Mouse (Mus musculus): Measurements from ENCODE around the gene U2surp. TPM values are rescaled to one million over a fixed set of nuclear protein-coding genes. Genes with fewer than 3 reads are reported as not detected.

The U2surp gene
- polyA plus RNA-seq, 1 experiment from 2014 or later, result 115 TPM

GRCm38 (mm10) chr9:95541208-95541607, 29.4 kb upstream of the U2surp start:
- Histone ChIP-seq H3K4me1 (ENCODE audit: control insufficient read depth, insufficient read depth, low read length) (no peaks in the 10 kb centered on the region), H3K27me3 (ENCODE audit: control insufficient read depth, insufficient read depth, low read length) (no peaks in the 10 kb centered on the region), H3K4me3 (replicated peaks; ENCODE audit: low read length) (no peak overlapping the region), H3K27ac (ENCODE audit: low read length) (no peak overlapping the region), H3K9ac (ENCODE audit: low read length) (no peak overlapping the region), H3K4me2 (ENCODE audit: low read depth, low read length) (no peak overlapping the region), H3K36me3 (ENCODE audit: control insufficient read depth, insufficient read depth, low read length) (no peaks in the 10 kb centered on the region), H3K9me3 (replicated peaks; ENCODE audit: control insufficient read depth, low read length) (no peaks in the 10 kb centered on the region)
- ATAC-seq (ENCODE audit: insufficient read depth, low FRiP score), result no peak

DNA sequence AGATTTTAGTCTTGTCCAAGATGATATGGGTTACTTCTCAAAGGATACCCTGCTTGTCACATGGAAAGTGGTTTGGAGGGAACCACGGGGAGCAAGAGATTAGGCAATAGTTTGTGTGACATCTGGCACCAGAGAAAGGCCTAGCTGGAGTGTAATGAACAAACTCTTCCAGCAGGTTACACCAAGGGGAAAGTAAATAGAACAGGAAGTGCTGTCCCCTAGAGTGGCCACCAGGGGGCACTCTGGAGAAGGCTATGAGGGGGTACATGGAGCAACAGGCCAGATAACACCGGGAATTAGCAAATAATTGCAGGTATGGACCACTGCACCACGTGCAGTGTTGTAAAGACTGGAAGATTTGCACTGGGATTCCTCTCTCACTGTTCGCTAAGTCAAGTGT, 28.7 kb upstream of the U2surp start:
- 58% methylated on average over 4 of the region's 4 CpGs for WGBS

DNA sequence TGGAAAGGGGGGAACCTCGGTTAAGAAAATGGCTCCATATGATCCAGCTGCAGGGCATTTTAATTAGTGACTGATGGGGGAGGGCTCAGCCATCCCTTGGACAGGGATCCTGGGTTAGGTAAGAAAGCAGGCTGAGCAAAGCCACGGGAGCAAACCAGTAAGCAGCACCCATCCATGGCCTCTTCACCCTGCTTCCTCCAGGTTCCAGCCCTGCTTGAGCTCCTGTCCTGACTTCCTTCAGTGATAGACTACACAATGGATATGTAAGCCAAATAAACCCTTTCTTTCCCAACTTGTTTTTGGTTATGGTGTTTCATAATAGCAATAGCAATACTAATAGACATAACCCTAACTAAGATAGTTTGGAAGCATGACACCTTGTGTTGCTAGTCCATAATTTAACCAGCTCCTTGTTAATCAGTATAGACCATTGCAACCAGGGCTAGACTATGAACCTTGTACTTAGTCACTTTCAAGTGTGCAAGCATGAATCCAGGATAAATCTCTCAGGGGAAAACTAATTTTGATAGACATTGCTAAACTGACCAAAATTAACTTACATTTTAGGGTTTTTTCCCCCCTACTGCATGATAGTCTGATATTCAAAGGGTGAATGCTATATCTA, 27.5 kb upstream of the U2surp start:
- no peak for ATAC-seq (ENCODE audit: insufficient read depth, low FRiP score)
- WGBS, result 74% methylated on average over 2 of the region's 2 CpGs
- Histone ChIP-seq H3K9me3 (replicated peaks; ENCODE audit: control insufficient read depth, low read length) (no peaks in the 10 kb centered on the region), H3K27ac (ENCODE audit: low read length) (no peak overlapping the region), H3K4me2 (ENCODE audit: low read depth, low read length) (no peak overlapping the region), H3K9ac (ENCODE audit: low read length) (no peak overlapping the region), H3K36me3 (ENCODE audit: control insufficient read depth, insufficient read depth, low read length) (no peaks in the 10 kb centered on the region), H3K27me3 (ENCODE audit: control insufficient read depth, insufficient read depth, low read length) (no peaks in the 10 kb centered on the region), H3K4me3 (replicated peaks; ENCODE audit: low read length) (no peak overlapping the region), H3K4me1 (ENCODE audit: control insufficient read depth, insufficient read depth, low read length) (no peaks in the 10 kb centered on the region)

More for the DNA sequence above, 28.7 kb upstream of the U2surp start:
- Histone ChIP-seq H3K27ac (ENCODE audit: low read length) (no peak overlapping the region), H3K9me3 (replicated peaks; ENCODE audit: control insufficient read depth, low read length) (no peaks in the 10 kb centered on the region), H3K9ac (ENCODE audit: low read length) (no peak overlapping the region), H3K27me3 (ENCODE audit: control insufficient read depth, insufficient read depth, low read length) (no peaks in the 10 kb centered on the region), H3K4me3 (replicated peaks; ENCODE audit: low read length) (no peak overlapping the region), H3K36me3 (ENCODE audit: control insufficient read depth, insufficient read depth, low read length) (no peaks in the 10 kb centered on the region), H3K4me2 (ENCODE audit: low read depth, low read length) (no peak overlapping the region), H3K4me1 (ENCODE audit: control insufficient read depth, insufficient read depth, low read length) (no peaks in the 10 kb centered on the region)
- no peak for ATAC-seq (ENCODE audit: insufficient read depth, low FRiP score)

GRCm38 (mm10) chr9:95533817-95534216, 22.0 kb upstream of the U2surp start:
- no peak for ATAC-seq (ENCODE audit: insufficient read depth, low FRiP score)
- no peak overlapping the region for H3K4me2 ChIP-seq (ENCODE audit: low read depth, low read length)
- no peak overlapping the region for H3K27ac ChIP-seq (ENCODE audit: low read length)
- no peaks in the 10 kb centered on the region for H3K27me3 ChIP-seq (ENCODE audit: control insufficient read depth, insufficient read depth, low read length)
- H3K4me1 ChIP-seq (ENCODE audit: control insufficient read depth, insufficient read depth, low read length), result no peaks in the 10 kb centered on the region
- H3K4me3 ChIP-seq (replicated peaks; ENCODE audit: low read length), result no peak overlapping the region
- no peaks in the 10 kb centered on the region for H3K9me3 ChIP-seq (replicated peaks; ENCODE audit: control insufficient read depth, low read length)
- H3K9ac ChIP-seq (ENCODE audit: low read length), result no peak overlapping the region
- no peaks in the 10 kb centered on the region for H3K36me3 ChIP-seq (ENCODE audit: control insufficient read depth, insufficient read depth, low read length)
- 34% methylated on average over 6 of the region's 6 CpGs for WGBS

DNA sequence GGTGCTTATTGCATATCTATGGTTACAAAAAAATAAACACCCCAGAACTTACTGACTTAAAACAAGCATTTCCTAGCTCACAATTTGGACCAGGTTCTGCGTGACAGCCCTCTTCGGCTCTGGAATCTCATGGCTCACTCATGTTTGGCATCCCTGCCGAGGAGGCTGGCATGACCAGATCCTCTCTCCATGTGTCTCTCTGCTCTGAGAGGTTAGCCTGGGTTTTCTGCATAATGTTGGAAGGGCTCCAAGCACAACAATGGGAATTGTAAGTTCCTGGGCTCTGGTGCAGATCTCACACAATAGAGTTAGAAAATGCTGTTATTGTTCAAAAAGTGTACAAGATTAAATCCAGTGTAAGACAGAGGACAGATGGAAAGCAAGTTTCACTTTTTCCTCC, 19.3 kb upstream of the U2surp start:
- no peak for ATAC-seq (ENCODE audit: insufficient read depth, low FRiP score)
- no peaks in the 10 kb centered on the region for H3K36me3 ChIP-seq (ENCODE audit: control insufficient read depth, insufficient read depth, low read length)
- H3K9me3 ChIP-seq (replicated peaks; ENCODE audit: control insufficient read depth, low read length), result no peaks in the 10 kb centered on the region
- H3K4me1 ChIP-seq (ENCODE audit: control insufficient read depth, insufficient read depth, low read length), result no peaks in the 10 kb centered on the region
- H3K27me3 ChIP-seq (ENCODE audit: control insufficient read depth, insufficient read depth, low read length), result no peaks in the 10 kb centered on the region
- H3K9ac ChIP-seq (ENCODE audit: low read length), result no peak overlapping the region
- WGBS, result 55% methylated on average over 3 of the region's 3 CpGs
- no peak overlapping the region for H3K27ac ChIP-seq (ENCODE audit: low read length)
- H3K4me2 ChIP-seq (ENCODE audit: low read depth, low read length), result no peak overlapping the region
- no peak overlapping the region for H3K4me3 ChIP-seq (replicated peaks; ENCODE audit: low read length)

- ATAC-seq (ENCODE audit: insufficient read depth, low FRiP score), result no peak
- H3K4me2 ChIP-seq (ENCODE audit: low read depth, low read length), result no peak overlapping the region
- H3K9ac ChIP-seq (ENCODE audit: low read length), result no peak overlapping the region
- no peaks in the 10 kb centered on the region for H3K36me3 ChIP-seq (ENCODE audit: control insufficient read depth, insufficient read depth, low read length)
- H3K9me3 ChIP-seq (replicated peaks; ENCODE audit: control insufficient read depth, low read length), result no peaks in the 10 kb centered on the region
- H3K4me1 ChIP-seq (ENCODE audit: control insufficient read depth, insufficient read depth, low read length), result no peaks in the 10 kb centered on the region
- no peak overlapping the region for H3K4me3 ChIP-seq (replicated peaks; ENCODE audit: low read length)
- WGBS, result 29% methylated on average over 2 of the region's 2 CpGs
- H3K27me3 ChIP-seq (ENCODE audit: control insufficient read depth, insufficient read depth, low read length), result no peaks in the 10 kb centered on the region
- no peak overlapping the region for H3K27ac ChIP-seq (ENCODE audit: low read length)
These were observed 15.9 kb upstream of the U2surp start for GRCm38 (mm10) chr9:95527676-95528075.

DNA sequence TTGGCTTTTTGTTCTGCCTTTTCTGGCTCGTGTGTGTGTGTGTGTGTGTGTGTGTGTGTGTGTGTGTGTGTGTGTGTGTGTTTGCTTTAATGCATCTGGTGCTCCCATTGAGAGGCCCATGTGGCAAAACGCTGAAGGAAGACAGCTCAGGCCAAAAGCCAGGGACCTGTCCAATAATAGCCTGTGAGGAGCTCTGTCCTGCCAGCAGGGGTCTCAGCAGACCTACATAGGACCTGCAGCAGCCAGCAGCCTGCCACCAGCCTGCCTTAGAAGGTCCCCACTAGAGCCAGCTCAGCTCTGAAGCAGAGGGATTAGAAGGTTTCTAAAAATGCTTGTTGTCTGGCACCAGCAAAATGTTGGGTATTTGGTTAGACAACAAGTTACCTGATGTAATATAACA, 14.2 kb upstream of the U2surp start:
- 0% methylated on average over 2 of the region's 2 CpGs for WGBS
- H3K4me3 ChIP-seq (replicated peaks; ENCODE audit: low read length), result no peak overlapping the region
- no peak overlapping the region for H3K4me2 ChIP-seq (ENCODE audit: low read depth, low read length)
- peak; percentile 89; the same call in 1 of the 2 replicates for ATAC-seq (ENCODE audit: insufficient read depth, low FRiP score)
- H3K27me3 ChIP-seq (ENCODE audit: control insufficient read depth, insufficient read depth, low read length), result no peaks in the 10 kb centered on the region
- no peaks in the 10 kb centered on the region for H3K36me3 ChIP-seq (ENCODE audit: control insufficient read depth, insufficient read depth, low read length)
- H3K27ac ChIP-seq (ENCODE audit: low read length), result no peak overlapping the region
- H3K9ac ChIP-seq (ENCODE audit: low read length), result no peak overlapping the region
- no peaks in the 10 kb centered on the region for H3K4me1 ChIP-seq (ENCODE audit: control insufficient read depth, insufficient read depth, low read length)
- no peaks in the 10 kb centered on the region for H3K9me3 ChIP-seq (replicated peaks; ENCODE audit: control insufficient read depth, low read length)

DNA sequence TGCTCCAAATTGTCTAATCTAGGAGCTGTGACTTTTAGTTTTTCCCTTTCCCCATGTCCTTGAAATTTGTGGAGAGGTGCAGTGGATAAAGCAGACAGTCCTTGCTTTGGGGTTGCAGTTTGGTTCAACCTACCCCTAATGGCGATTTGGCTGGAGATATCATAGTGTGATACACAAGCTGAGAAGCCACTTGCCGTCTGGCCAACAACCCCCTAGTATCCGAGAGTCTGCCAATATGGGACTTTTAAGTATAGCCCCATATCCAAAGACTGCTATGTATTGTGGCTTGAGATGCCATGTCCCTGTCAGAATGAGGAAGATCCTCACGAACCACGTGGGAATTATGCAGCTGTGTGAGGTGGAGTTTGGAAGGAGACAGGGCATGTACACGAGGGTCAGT, 13.6 kb upstream of the U2surp start:
- no peak overlapping the region for H3K27ac ChIP-seq (ENCODE audit: low read length)
- H3K4me1 ChIP-seq (ENCODE audit: control insufficient read depth, insufficient read depth, low read length), result no peaks in the 10 kb centered on the region
- no peak overlapping the region for H3K4me3 ChIP-seq (replicated peaks; ENCODE audit: low read length)
- 66% methylated on average over 6 of the region's 6 CpGs for WGBS
- H3K4me2 ChIP-seq (ENCODE audit: low read depth, low read length), result no peak overlapping the region
- no peak overlapping the region for H3K9ac ChIP-seq (ENCODE audit: low read length)
- ATAC-seq (ENCODE audit: insufficient read depth, low FRiP score), result no peak
- no peaks in the 10 kb centered on the region for H3K27me3 ChIP-seq (ENCODE audit: control insufficient read depth, insufficient read depth, low read length)
- no peaks in the 10 kb centered on the region for H3K36me3 ChIP-seq (ENCODE audit: control insufficient read depth, insufficient read depth, low read length)
- H3K9me3 ChIP-seq (replicated peaks; ENCODE audit: control insufficient read depth, low read length), result no peaks in the 10 kb centered on the region

GRCm38 (mm10) chr9:95522561-95522960, 10.8 kb upstream of the U2surp start:
- Histone ChIP-seq H3K9ac (ENCODE audit: low read length) (no peak overlapping the region), H3K4me1 (ENCODE audit: control insufficient read depth, insufficient read depth, low read length) (no peaks in the 10 kb centered on the region), H3K27me3 (ENCODE audit: control insufficient read depth, insufficient read depth, low read length) (no peaks in the 10 kb centered on the region), H3K9me3 (replicated peaks; ENCODE audit: control insufficient read depth, low read length) (no peaks in the 10 kb centered on the region), H3K27ac (ENCODE audit: low read length) (no peak overlapping the region), H3K4me3 (replicated peaks; ENCODE audit: low read length) (no peak overlapping the region), H3K4me2 (ENCODE audit: low read depth, low read length) (no peak overlapping the region), H3K36me3 (ENCODE audit: control insufficient read depth, insufficient read depth, low read length) (no peaks in the 10 kb centered on the region)
- 85% methylated on average over 2 of the region's 2 CpGs for WGBS
- ATAC-seq (ENCODE audit: insufficient read depth, low FRiP score), result no peak
